Mouse (Mus musculus) MEL (cell line): ENCODE measurements around the gene Cul5.

Experiments
- CTCF ChIP-seq, 3 experiments: IDR thresholded peaks in 2 of 3; conservative IDR thresholded peaks in 1 of 3; 2 replicates each; pipeline ENCODE4 v1.5.1; 2011 to 2012; ENCODE audit warnings: low read length in 3 of 3, low read depth in 2 of 3, mild to moderate bottlenecking in 2 of 3, improper control_type of control experiment in 1 of 3, inconsistent platforms in 1 of 3, mixed read lengths in 1 of 3, moderate library complexity in 1 of 3; ENCODE audit not compliant: control insufficient read depth in 1 of 3, insufficient read depth in 1 of 3, poor library complexity in 1 of 3, severe bottlenecking in 1 of 3
- EP300 ChIP-seq, 2 experiments: IDR thresholded peaks; 2 replicates each; pipeline ENCODE4 v1.6.1; 2011; ENCODE audit warnings: improper control_type of control experiment in 2 of 2, low read length in 2 of 2, low read depth in 1 of 2, mild to moderate bottlenecking in 1 of 2
- POLR2A ChIP-seq, 2 experiments: IDR thresholded peaks; 2 replicates each; pipeline ENCODE4 v1.6.1; 2011 to 2012; ENCODE audit warnings: low read length in 2 of 2, mild to moderate bottlenecking in 2 of 2, control low read depth in 1 of 2, improper control_type of control experiment in 1 of 2, low read depth in 1 of 2, moderate library complexity in 1 of 2; ENCODE audit not compliant: control insufficient read depth in 1 of 2, insufficient read depth in 1 of 2, poor library complexity in 1 of 2
- POLR2AphosphoS2 ChIP-seq: IDR thresholded peaks from 2 replicates; pipeline ENCODE4 v1.6.1; 2011; ENCODE audit warnings: low read length, improper control_type of control experiment
- POLR2AphosphoS5 ChIP-seq: IDR thresholded peaks from 2 replicates; pipeline ENCODE4 v1.6.1; 2012; ENCODE audit warnings: low read depth, borderline replicate concordance, mild to moderate bottlenecking, inconsistent platforms, low read length, moderate library complexity, mixed read lengths
- RAD21 ChIP-seq: IDR thresholded peaks from 2 replicates; pipeline ENCODE4 v1.6.1; 2011; ENCODE audit warnings: mild to moderate bottlenecking, low read depth, low read length, improper control_type of control experiment
- RCOR1 ChIP-seq: IDR thresholded peaks from 2 replicates; pipeline ENCODE4 v1.6.1; 2012; ENCODE audit warnings: low read depth, mild to moderate bottlenecking, inconsistent platforms, low read length, improper control_type of control experiment
- SMC3 ChIP-seq: IDR thresholded peaks from 2 replicates; pipeline ENCODE4 v1.6.1; 2011; ENCODE audit warnings: low read depth, low read length, improper control_type of control experiment
- TBP ChIP-seq: IDR thresholded peaks from 2 replicates; pipeline ENCODE4 v1.8.0; 2011; ENCODE audit warnings: low read depth, low read length, improper control_type of control experiment
- UBTF ChIP-seq: IDR thresholded peaks from 2 replicates; pipeline ENCODE4 v1.6.1; 2012; ENCODE audit warnings: low read depth, mild to moderate bottlenecking, inconsistent platforms, low read length, improper control_type of control experiment, moderate library complexity, borderline replicate concordance; ENCODE audit not compliant: insufficient read depth
- ZNF384 ChIP-seq: IDR thresholded peaks from 2 replicates; pipeline ENCODE4 v1.6.1; 2012; ENCODE audit warnings: low read depth, mild to moderate bottlenecking, inconsistent platforms, low read length, improper control_type of control experiment

DNA sequence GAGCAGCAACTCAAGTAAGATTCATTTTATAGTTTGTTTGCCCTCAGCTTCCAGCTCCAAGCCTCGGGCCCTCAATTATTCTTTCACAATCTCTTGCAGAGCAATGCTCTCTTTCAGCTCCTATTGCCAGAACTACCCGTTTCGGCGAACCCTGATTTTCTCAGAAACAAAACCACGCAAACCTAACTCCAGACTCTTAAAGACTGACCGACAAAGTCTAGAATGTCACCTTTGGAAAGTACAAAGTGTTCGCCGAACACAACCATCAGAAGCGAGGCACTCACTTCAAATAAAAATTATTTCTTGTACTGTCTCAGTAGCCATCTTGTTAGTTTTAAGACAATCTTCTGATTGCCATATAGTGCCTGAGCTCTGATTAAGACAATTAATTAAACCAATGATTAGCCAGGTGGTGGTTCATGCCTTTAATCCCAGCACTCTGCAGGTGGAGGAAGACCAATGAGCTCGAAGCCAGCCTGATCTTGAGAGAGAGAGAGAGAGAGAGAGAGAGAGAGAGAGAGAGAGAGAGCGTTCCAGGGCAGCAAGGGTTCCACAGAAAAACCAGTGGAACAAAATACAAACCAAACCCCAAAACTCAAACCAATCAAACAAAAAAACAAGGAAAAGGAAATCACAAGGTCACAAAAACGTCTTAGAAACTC, 60.4 kb downstream of the Cul5 start:
- TF ChIP-seq EP300 (IDR thresholded peaks at IDR 0.05; ENCODE audit: low read depth in 1 of 2, low read length in 2 of 2) (no peak), RCOR1 (no peak), CTCF (IDR thresholded peaks at IDR 0.05 in 2 of 3, conservative IDR thresholded peaks at IDR 0.05 in 1 of 3; ENCODE audit: control insufficient read depth in 1 of 3, insufficient read depth in 1 of 3, low read depth in 2 of 3, low read length in 3 of 3, poor library complexity in 1 of 3, severe bottlenecking in 1 of 3) (no peak), SMC3 (no peak), POLR2A (IDR thresholded peaks at IDR 0.05; ENCODE audit: control insufficient read depth in 1 of 2, insufficient read depth in 1 of 2, low read depth in 1 of 2, low read length in 2 of 2, poor library complexity in 1 of 2) (no peak), POLR2AphosphoS2 (no peak), RAD21 (no peak), ZNF384 (no peak), UBTF (no peak), POLR2AphosphoS5 (no peak), TBP (no peak)
